Mouse (Mus musculus) heart, postnatal 0 days (tissue): ENCODE measurements around the gene Fam19a5.

ENCODE experiments used
- CTCF ChIP-seq: IDR thresholded peaks from 2 replicates; pipeline ENCODE4 v1.5.1; 2016; ENCODE audit warnings: antibody characterized with exemption, control low read depth, low read depth
- EP300 ChIP-seq: IDR thresholded peaks from 2 replicates; pipeline ENCODE4 v1.6.1; 2016; ENCODE audit warnings: antibody characterized with exemption, low read depth

DNA sequence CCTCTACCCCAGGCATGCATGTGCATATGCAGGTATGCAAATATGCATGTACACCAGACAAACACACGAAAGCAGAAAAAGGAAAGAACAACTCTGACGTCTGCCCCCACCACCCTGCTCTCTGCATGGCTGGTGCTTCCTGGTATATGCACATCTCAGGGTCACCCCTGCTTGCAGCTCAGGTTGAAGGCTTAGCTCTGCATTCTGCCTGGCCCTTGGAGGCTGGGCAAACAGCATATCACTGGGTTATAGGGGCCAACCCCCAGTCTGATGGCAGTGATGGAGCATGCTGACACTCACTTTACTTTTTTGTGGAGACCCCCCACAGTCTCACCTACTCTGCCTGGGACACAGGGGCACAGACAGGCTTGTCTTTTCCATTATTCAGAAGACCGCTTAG lies 252.5 kb downstream of the Fam19a5 start:
- TF ChIP-seq CTCF: no peak
- no peak for TF ChIP-seq EP300
